Comparison of ENCODE assay signal across 13 mouse cellular contexts in the genomic region with DNA sequence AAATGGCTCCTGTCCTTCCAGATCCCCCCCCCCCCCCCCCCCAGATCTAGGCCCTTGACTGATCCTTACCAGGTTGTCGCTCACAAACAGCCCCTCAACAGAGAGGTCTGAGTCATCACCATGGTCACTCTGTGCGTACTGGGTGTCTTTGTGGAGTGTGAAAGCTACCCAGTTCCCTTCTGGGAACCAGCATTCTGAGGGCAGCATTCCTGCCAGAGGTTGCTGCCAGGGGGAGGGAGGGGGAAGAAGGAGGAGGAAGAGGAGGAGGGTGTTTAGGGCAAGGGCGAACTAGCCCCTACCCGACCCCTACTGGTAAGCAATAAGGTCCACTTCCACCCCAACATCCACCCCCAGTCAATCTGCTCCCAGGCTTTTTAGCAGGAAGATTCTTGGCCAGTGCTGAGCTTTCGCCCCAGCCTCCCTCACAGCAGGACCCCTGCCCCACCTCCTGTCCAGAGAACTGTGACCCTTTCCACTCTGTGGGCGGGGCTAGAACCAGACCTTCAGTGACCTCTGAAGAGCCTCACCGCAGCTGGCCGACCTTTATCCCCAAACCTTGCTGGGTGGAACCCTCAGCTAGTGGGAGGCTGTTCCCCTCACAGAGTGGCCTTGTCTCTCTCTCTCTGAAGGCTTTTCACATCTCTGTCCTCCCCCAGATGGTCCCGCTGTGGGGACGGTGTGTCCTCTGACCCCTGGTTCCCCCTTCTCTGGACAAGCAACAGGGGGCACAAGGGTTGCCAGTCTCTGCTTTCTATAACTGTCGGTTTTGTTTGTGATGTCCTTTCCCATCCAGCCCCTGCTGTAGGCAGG.
A peak's percentile ranks its signal among the peaks of the same experiment; 100 is the strongest.
DNase-seq lines count a peak whose midpoint lies in the region; ATAC-seq lines count a peak whose summit lies in the region.
"Had no signal": no experiment of that assay in that cellular context is flagged by ENCODE, and none has a peak within 500 bp of the region (broad histone marks: within the 10 kb centered on the region; RNA-seq: fewer than 3 reads in every experiment).

No protein-coding gene starts in this region.

- no peak overlapping the region for H3K4me3 ChIP-seq in kidney, embryonic 15.5 days (replicated peaks)
- no peak overlapping the region for H3K4me3 ChIP-seq in embryonic facial prominence, embryonic 10.5 days
- H3K4me3 ChIP-seq: limb, embryonic 13.5 days; neural tube, embryonic 12.5 days had no signal

- 13% methylated on average over 11 of the region's 11 CpGs for WGBS in kidney, embryonic 15.5 days
- WGBS in embryonic facial prominence, embryonic 10.5 days = 5% methylated on average over 11 of the region's 11 CpGs

- peak; percentile 33; the same call in 1 of the 2 replicates for ATAC-seq in kidney, embryonic 15.5 days (replicated peaks; ENCODE audit: low FRiP score)
- ATAC-seq in megakaryocyte-erythroid progenitor cell, adult 5-6 weeks (replicated peaks; ENCODE audit: low FRiP score, low TSS enrichment, poor library complexity, severe bottlenecking) = 0 out of 2 replicates have a peak, but pooled peaks have one; percentile 26
- ATAC-seq in cerebellum, adult (ENCODE audit: insufficient number of reproducible peaks, low FRiP score, low TSS enrichment) = no peak

- no peak overlapping the region for H3K27ac ChIP-seq in kidney, embryonic 15.5 days
- H3K27ac ChIP-seq in embryonic facial prominence, embryonic 10.5 days (replicated peaks) = peak overlapping the region; percentile 57; the same call in 1 of the 2 replicates
- H3K27ac ChIP-seq: limb, embryonic 13.5 days; neural tube, embryonic 12.5 days had no signal

- peaks cover 34% of the 10 kb centered on the region for H3K4me1 ChIP-seq in kidney, embryonic 15.5 days
- H3K4me1 ChIP-seq in embryonic facial prominence, embryonic 10.5 days = peaks cover 34% of the 10 kb centered on the region
- H3K4me1 ChIP-seq: limb, embryonic 13.5 days had no signal

- no peak for DNase-seq in kidney, adult 9 months
- peak; percentile 86 for DNase-seq in Muller cell, postnatal 12 days (ENCODE audit: inconsistent ontology term)
- DNase-seq in embryonic facial prominence, embryonic 10.5 days (ENCODE audit: low spot score) = peak; percentile 43
- no peak for DNase-seq in urinary bladder, postnatal 25 days (ENCODE audit: low spot score)
- DNase-seq in left cerebral cortex, adult 9 months (ENCODE audit: low spot score in 2 of 2) = no peak
- DNase-seq: adrenal gland, adult 8-10 months; cerebellum, adult 2 months; gastrocnemius, postnatal 36 days had no signal

- H3K36me3 ChIP-seq in kidney, embryonic 15.5 days = no peaks in the 10 kb centered on the region
- H3K36me3 ChIP-seq in embryonic facial prominence, embryonic 10.5 days (replicated peaks) = no peaks in the 10 kb centered on the region
- H3K36me3 ChIP-seq: limb, embryonic 13.5 days; neural tube, embryonic 12.5 days had no signal

- H3K9me3 ChIP-seq in kidney, embryonic 15.5 days (replicated peaks) = no peaks in the 10 kb centered on the region
- H3K9me3 ChIP-seq in embryonic facial prominence, embryonic 10.5 days = no peaks in the 10 kb centered on the region
- H3K9me3 ChIP-seq: limb, embryonic 13.5 days; neural tube, embryonic 12.5 days had no signal

- H3K27me3 ChIP-seq in kidney, embryonic 15.5 days = no peaks in the 10 kb centered on the region
- peaks cover 3% of the 10 kb centered on the region; the same call in 1 of the 2 replicates for H3K27me3 ChIP-seq in embryonic facial prominence, embryonic 10.5 days (replicated peaks; ENCODE audit: low read depth, poor library complexity, severe bottlenecking)
- H3K27me3 ChIP-seq: limb, embryonic 13.5 days; neural tube, embryonic 12.5 days had no signal

- no peak overlapping the region for H3K4me2 ChIP-seq in kidney, embryonic 15.5 days
- H3K4me2 ChIP-seq: limb, embryonic 13.5 days; neural tube, embryonic 12.5 days had no signal

- H3K9ac ChIP-seq in kidney, embryonic 15.5 days = no peak overlapping the region
- H3K9ac ChIP-seq: limb, embryonic 13.5 days; neural tube, embryonic 12.5 days had no signal

Comparison
In these comparisons a context has a peak if more than half of its experiments do, and no peak if none do; other contexts are left out.
1. DNase-seq: peak in Muller cell, postnatal 12 days (single experiment) and embryonic facial prominence, embryonic 10.5 days (single experiment); none in kidney, adult 9 months (single experiment), urinary bladder, postnatal 25 days (single experiment) and left cerebral cortex, adult 9 months (0 of 2).